Mouse (Mus musculus) thymus, postnatal 14 days (tissue): ENCODE data around the gene Rgl1.
"Not testable (repeated sequence)": the region's sequence is repeated elsewhere in the genome, so short reads cannot be mapped to it uniquely, and the experiment has no call there.

Source experiments
- DNase-seq: peaks from one replicate; pipeline ENCODE4 v3.0.0; 2021

Rgl1 gene

GRCm38 (mm10) chr1:152766032-152766772, at the start of gene Rgl1, which contains the start of gene Arpc5:
Gene Rgl1, minus strand, starts transcription at chr1:152766351.
Gene Arpc5, plus strand, starts transcription at chr1:152766542.
- DNase-seq: peak; percentile 98

GRCm38 (mm10) chr1:152815265-152815701, 49.1 kb upstream of the Rgl1 start:
- DNase-seq: no peak

GRCm38 (mm10) chr1:152810533-152811439, 44.6 kb upstream of the Rgl1 start:
- no peak for DNase-seq

- no peak for DNase-seq
Measured at GRCm38 (mm10) chr1:152809541-152810252, 43.5 kb upstream of the Rgl1 start.

- no peak for DNase-seq
Measured at GRCm38 (mm10) chr1:152808392-152808680, 42.2 kb upstream of the Rgl1 start.

- DNase-seq: no peak
Measured at GRCm38 (mm10) chr1:152807619-152808391, 41.7 kb upstream of the Rgl1 start.

- DNase-seq: no peak
Measured at GRCm38 (mm10) chr1:152804907-152805306, 38.8 kb upstream of the Rgl1 start.

- DNase-seq: no peak
Measured at GRCm38 (mm10) chr1:152800633-152801176, 34.6 kb upstream of the Rgl1 start.

GRCm38 (mm10) chr1:152799897-152800296, 33.7 kb upstream of the Rgl1 start, which contains the start of gene Ncf2:
Gene Ncf2, plus strand, starts transcription at chr1:152800194.
- DNase-seq: no peak

GRCm38 (mm10) chr1:152798125-152798524, 32.0 kb upstream of the Rgl1 start:
- DNase-seq: no peak

GRCm38 (mm10) chr1:152796683-152797263, 30.6 kb upstream of the Rgl1 start:
- no peak for DNase-seq

GRCm38 (mm10) chr1:152795688-152796255, 29.6 kb upstream of the Rgl1 start:
- DNase-seq: no peak

GRCm38 (mm10) chr1:152793495-152794130, 27.5 kb upstream of the Rgl1 start:
- DNase-seq: no peak

GRCm38 (mm10) chr1:152792736-152793494, 26.8 kb upstream of the Rgl1 start:
- DNase-seq: no peak

GRCm38 (mm10) chr1:152791269-152791668, 25.1 kb upstream of the Rgl1 start:
- DNase-seq: no peak

- no peak for DNase-seq
Measured at GRCm38 (mm10) chr1:152790821-152791220, 24.7 kb upstream of the Rgl1 start.

- DNase-seq: peak; percentile 62
Measured at GRCm38 (mm10) chr1:152790254-152790653, 24.1 kb upstream of the Rgl1 start.

GRCm38 (mm10) chr1:152788121-152788660, 22.0 kb upstream of the Rgl1 start:
- no peak for DNase-seq

- DNase-seq: no peak
Measured at GRCm38 (mm10) chr1:152786953-152787352, 20.8 kb upstream of the Rgl1 start.

- not testable (repeated sequence) for DNase-seq
Measured at GRCm38 (mm10) chr1:152785446-152785845, 19.3 kb upstream of the Rgl1 start.
